Mouse (Mus musculus): ENCODE data around the gene Noxo1.

- TF ChIP-seq CTCF (IDR thresholded peaks at IDR 0.05; ENCODE audit: extremely low read depth, insufficient read depth, low read length) (no peak), POLR2A (IDR thresholded peaks at IDR 0.05; ENCODE audit: extremely low read depth, insufficient read depth, low read length) (no peak)
Observed at GRCm38 (mm10) chr17:24723881-24724180, 27.8 kb downstream of the Noxo1 start.
